Mouse (Mus musculus) limb, embryonic 11.5 days (tissue): ENCODE data around the gene 1700122O11Rik. TPM values are rescaled to one million over a fixed set of nuclear protein-coding genes. Genes with fewer than 3 reads are reported as not detected.

Experiments
- ATAC-seq: fragments of 200-750 bp; cut with Nextera tagmentation; 2 replicates; pipeline ENCODE4 v1.8.0; 2017; ENCODE audit warnings: low read depth; ENCODE audit not compliant: insufficient number of reproducible peaks, low FRiP score, low TSS enrichment
- DNase-seq: peaks from one replicate; pipeline ENCODE4 v3.0.0-alpha.2; 2015; ENCODE audit warnings: low spot score
- H3K27ac ChIP-seq: fragments of 300-500 bp; sonication (generic); replicated peaks from 2 replicates; pipeline ENCODE4 v1.5.1; 2014; ENCODE audit warnings: low read depth, mild to moderate bottlenecking, low read length
- H3K27me3 ChIP-seq: fragments of 300-500 bp; sonication (generic); 2 replicates; pipeline ENCODE4 v1.6.1; 2014; ENCODE audit warnings: mild to moderate bottlenecking, low read length, mixed read lengths; ENCODE audit not compliant: control insufficient read depth, insufficient read depth
- H3K36me3 ChIP-seq: fragments of 300-500 bp; sonication (generic); 2 replicates; pipeline ENCODE4 v1.6.1; 2014; ENCODE audit warnings: mild to moderate bottlenecking, low read length, moderate library complexity, mixed read lengths; ENCODE audit not compliant: control insufficient read depth, insufficient read depth
- H3K4me1 ChIP-seq: fragments of 300-500 bp; sonication (generic); 2 replicates; pipeline ENCODE4 v1.6.1; 2014; ENCODE audit warnings: low read length, mixed read lengths; ENCODE audit not compliant: control insufficient read depth, insufficient read depth
- H3K4me2 ChIP-seq: fragments of 300-500 bp; sonication (generic); 2 replicates; pipeline ENCODE4 v1.6.1; 2014; ENCODE audit warnings: low read depth, mild to moderate bottlenecking, moderate library complexity; ENCODE audit not compliant: severe bottlenecking
- H3K4me3 ChIP-seq: fragments of 300-500 bp; sonication (generic); 2 replicates; pipeline ENCODE4 v1.5.1; 2014; ENCODE audit warnings: low read depth, low read length
- H3K9ac ChIP-seq: fragments of 300-500 bp; sonication (generic); 2 replicates; pipeline ENCODE4 v1.6.1; 2014; ENCODE audit warnings: mild to moderate bottlenecking, low read length
- H3K9me3 ChIP-seq: fragments of 300-500 bp; sonication (generic); 2 replicates; pipeline ENCODE4 v1.6.1; 2016; ENCODE audit warnings: low read length; ENCODE audit not compliant: control insufficient read depth
- WGBS: fragments of 180-500 bp; shearing (Covaris S2); extraction: QIAGEN DNeasy Blood & Tissue Kit; methylation state at CpG from one replicate; pipeline ENCODE4 v1.1.7; 2014; 5-methylcytosine and 5-hydroxymethylcytosine counted together
- polyA plus RNA-seq: library from polyadenylated mRNA; unstranded; fragments of >200 nt; fragmentation: Nextera tagmentation; extraction: Ambion mirVana; gene quantifications from 2 replicates; pipeline ENCODE4 v1.2.1, GENCODE M21; 2014

Gene 1700122O11Rik
- polyA plus RNA-seq, 1 experiment from 2014 or later = not detected

DNA sequence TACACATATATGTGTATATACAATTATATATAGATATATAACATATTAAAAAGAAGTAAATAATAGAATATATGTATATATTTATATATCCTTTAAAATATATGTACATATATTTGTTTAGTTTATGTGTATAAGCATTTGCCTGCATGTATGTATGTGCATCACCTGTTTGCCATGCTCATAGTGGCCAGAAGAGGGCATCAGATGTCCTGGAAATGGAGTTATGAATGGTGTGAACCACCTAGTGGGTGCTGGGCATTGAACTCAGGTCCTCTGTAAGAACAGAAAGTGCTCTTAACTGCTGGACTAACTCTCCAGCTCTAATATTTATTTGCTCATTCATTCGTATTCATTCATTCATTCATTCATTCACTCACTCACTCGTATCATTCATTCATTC lies 15.6 kb upstream of the 1700122O11Rik start:
- no peak overlapping the region for H3K4me3 ChIP-seq
- ATAC-seq (no peak), DNase-seq (no peak)
- H3K4me2 ChIP-seq = no peak overlapping the region
- WGBS = 70% methylated on average over 2 of the region's 2 CpGs
- no peaks in the 10 kb centered on the region for H3K9me3 ChIP-seq
- H3K36me3 ChIP-seq = no peaks in the 10 kb centered on the region
- H3K27me3 ChIP-seq = peaks cover 23% of the 10 kb centered on the region
- no peak overlapping the region for H3K9ac ChIP-seq
- no peak overlapping the region for H3K27ac ChIP-seq
- peaks cover 12% of the 10 kb centered on the region for H3K4me1 ChIP-seq

DNA sequence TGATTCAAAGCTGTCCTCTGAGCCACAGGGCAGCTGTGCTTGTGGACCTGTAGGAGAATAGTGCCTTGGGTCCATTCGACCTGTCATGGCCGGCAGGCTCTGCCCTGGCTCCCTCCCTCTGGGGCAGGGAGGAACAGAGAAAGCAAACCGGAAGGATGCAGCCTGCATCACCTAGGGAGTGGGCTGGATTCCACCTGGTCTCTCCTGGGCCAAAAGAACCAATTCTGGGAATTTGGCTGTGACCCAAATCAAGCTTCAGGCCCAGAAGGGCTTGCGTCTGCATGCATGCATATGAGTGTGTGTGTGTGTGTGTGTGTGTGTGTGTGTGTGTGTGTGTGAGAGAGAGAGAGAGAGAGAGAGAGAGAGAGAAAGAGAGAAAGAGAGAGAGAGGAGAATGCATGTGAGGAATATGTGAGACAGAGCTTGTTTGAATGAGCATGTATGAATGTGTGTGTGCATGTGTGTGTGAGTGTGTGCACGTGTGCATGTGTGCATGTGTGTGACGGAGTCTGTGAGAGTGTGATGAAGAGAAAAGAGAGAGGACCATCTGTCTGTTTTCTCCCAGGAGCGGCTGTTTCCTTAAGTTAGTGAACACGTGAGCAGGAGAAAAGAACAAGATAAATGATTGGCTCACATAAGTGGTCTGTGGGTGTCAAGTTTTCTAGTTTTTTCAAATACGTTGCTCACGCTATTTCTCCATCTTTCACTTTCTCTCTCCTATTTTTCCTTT lies 14.4 kb upstream of the 1700122O11Rik start:
- 71% methylated on average over 10 of the region's 10 CpGs for WGBS
- DNase-seq (no peak), ATAC-seq (no peak)
- Histone ChIP-seq H3K4me2 (no peak overlapping the region), H3K4me1 (peaks cover 6% of the 10 kb centered on the region), H3K9me3 (no peaks in the 10 kb centered on the region), H3K27ac (no peak overlapping the region), H3K36me3 (no peaks in the 10 kb centered on the region), H3K4me3 (no peak overlapping the region), H3K27me3 (peaks cover 18% of the 10 kb centered on the region), H3K9ac (no peak overlapping the region)

DNA sequence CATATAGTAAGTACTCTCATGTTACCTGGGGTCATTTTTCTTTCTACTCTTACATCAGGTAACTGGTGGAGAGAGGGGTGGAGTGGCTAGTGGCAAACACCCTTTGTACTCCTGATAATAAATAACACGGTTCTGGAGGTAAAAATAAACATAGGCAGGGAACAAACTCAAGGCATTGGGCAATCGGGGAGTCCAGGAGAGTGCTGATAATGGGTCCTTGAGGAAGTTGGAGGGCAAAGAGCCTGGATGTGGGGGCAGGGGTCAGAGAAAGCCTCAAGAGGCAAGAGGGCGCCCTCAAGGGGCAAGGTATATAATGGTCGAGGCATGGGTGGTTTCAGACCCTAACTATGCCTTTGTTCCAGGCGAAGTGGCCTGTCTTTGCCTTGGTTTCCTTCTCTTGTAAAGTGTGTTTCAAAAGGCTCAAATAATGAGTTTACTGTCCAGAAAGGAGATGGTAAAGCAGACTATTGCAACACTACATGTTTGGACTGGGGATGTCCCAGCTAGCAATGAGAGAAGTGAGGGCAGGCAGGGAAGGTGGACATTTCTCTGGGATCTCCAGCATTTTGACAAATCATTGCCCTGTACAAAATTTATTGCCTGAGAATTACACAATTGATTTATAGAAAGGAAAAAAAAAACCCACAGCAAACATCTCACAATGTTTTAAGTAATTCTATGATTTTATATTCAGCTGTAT lies 13.7 kb upstream of the 1700122O11Rik start:
- no peak for DNase-seq
- Histone ChIP-seq H3K4me2 (no peak overlapping the region), H3K27me3 (peaks cover 15% of the 10 kb centered on the region), H3K9me3 (no peaks in the 10 kb centered on the region), H3K9ac (no peak overlapping the region), H3K4me3 (no peak overlapping the region), H3K27ac (no peak overlapping the region), H3K4me1 (no peaks in the 10 kb centered on the region), H3K36me3 (no peaks in the 10 kb centered on the region)
- ATAC-seq = no peak
- WGBS = 68% methylated on average over 5 of the region's 5 CpGs

DNA sequence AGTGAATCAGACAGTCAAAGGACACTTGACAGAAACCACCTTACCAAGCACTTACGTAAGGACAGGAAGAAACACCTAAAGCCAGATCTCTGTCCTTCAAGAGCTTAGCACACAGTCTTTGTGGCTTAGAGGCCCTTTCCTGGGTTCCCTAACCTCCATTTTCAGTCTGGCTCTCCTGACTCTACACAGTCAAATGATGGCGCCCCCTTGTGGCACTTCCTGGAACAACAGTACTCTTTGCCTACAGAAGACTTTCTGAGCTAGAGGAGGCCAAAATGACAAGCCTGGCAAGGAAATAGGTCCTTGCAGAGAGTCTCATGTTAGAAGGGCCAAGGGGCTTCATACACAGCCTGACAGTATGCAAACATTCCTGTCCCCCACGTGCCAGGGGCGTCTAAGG lies 7.5 kb upstream of the 1700122O11Rik start:
- DNase-seq = peak; percentile 87
- no peak overlapping the region for H3K27ac ChIP-seq
- H3K4me1 ChIP-seq = peaks cover 6% of the 10 kb centered on the region
- no peak overlapping the region for H3K4me3 ChIP-seq
- H3K36me3 ChIP-seq = no peaks in the 10 kb centered on the region
- H3K4me2 ChIP-seq = no peak overlapping the region
- H3K9ac ChIP-seq = no peak overlapping the region
- ATAC-seq = no peak
- 0 out of 2 replicates have a peak, but pooled peaks cover 2% of the 10 kb centered on the region for H3K27me3 ChIP-seq
- WGBS = 28% methylated on average over 4 of the region's 4 CpGs
- H3K9me3 ChIP-seq = no peaks in the 10 kb centered on the region

DNA sequence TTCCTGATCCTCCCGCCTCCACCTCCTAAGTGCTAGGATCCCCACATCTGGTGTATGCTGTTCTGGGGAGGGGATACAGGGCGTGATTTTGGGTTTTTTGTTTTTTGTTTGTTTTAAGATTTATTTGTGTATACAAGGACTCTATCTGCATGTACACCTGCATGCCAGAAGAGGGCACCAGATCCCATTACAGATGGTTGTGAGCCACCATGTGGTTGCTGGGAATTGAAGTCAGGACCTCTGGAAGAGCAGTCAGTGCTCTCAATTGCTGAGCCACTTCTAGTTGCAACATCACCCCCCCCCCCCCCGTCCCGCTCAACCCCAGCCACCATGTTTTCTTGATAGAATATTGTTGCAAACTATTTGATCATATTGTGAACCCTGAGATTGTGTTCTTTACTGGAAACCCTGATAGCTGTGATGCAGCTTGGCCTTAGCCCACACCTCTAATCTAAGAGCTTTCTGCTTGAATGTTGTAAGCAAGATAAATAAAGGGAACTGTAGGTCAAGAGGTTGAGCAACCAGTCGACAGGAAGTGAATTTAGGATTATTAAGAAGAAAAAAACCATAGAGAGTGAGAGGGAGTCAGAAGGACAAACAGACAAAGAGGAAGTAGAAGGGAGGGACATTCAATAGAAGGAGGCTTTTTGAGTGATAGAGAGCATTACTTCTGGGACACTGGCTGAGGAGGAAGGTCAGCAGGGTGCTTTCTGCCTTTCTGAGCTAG lies 5.2 kb upstream of the 1700122O11Rik start:
- ATAC-seq (no peak), DNase-seq (no peak)
- H3K27me3 ChIP-seq = no peaks in the 10 kb centered on the region
- no peaks in the 10 kb centered on the region for H3K36me3 ChIP-seq
- H3K9me3 ChIP-seq = no peaks in the 10 kb centered on the region
- no peak overlapping the region for H3K9ac ChIP-seq
- peaks cover 14% of the 10 kb centered on the region for H3K4me1 ChIP-seq
- no peak overlapping the region for H3K4me2 ChIP-seq
- WGBS = 85% methylated on average over 5 of the region's 5 CpGs
- H3K27ac ChIP-seq = no peak overlapping the region
- H3K4me3 ChIP-seq = no peak overlapping the region

DNA sequence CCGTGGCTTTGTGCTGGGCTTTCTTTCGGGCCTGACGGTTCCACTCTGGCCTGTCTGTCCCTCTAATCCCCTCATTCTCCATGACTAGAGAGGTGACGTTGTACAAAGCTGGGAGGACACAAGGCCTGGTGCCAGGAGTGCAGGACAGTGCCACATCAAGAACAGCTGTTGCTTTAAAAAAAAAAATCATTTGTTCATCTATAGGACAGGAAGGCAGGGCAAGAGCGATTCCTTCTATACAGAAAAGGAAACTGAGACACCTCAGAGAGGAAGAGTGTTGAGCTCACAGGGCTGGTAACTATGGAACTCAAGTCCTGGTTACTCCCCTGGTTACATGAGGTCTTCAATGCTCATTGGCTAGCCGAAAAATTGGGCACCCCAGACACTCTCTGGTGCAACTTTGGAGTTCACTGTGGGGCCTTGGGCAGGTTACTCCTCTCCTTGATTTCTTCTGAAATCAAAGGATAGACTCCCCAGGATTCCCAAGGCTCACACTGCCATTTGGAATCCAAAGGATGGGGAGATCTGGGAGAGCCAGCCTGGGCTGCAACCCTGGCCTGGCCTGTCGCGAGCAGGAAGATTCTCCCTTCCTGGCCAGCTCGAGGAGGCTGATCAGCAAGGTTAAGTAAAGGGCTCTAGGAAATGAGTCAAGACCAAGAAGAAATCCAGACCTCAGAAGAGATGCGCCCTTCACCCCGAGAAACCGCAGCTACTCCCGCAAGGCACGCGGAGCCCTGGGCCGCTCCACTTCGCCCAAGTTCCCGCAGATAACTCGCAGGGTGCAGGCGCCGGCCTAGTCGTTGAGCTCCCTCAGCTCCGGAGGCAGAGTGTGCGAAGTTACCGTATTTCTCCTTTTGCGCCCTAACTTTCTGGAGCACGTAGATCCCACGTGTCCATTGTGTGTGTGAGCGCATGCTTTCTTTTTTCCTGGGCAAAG lies 3.5 kb upstream of the 1700122O11Rik start:
- H3K27me3 ChIP-seq = peaks cover 5% of the 10 kb centered on the region
- H3K4me1 ChIP-seq = peaks cover 14% of the 10 kb centered on the region
- WGBS = 4% methylated on average over 29 of the region's 29 CpGs
- H3K4me2 ChIP-seq = peak overlapping the region; percentile 21; the same call in 1 of the 2 replicates
- H3K27ac ChIP-seq = peak overlapping the region; percentile 60
- DNase-seq (peak; percentile 79), ATAC-seq (peak; percentile 60; the same call in 1 of the 2 replicates)
- H3K4me3 ChIP-seq = no peak overlapping the region
- no peaks in the 10 kb centered on the region for H3K9me3 ChIP-seq
- H3K36me3 ChIP-seq = no peaks in the 10 kb centered on the region
- no peak overlapping the region for H3K9ac ChIP-seq

DNA sequence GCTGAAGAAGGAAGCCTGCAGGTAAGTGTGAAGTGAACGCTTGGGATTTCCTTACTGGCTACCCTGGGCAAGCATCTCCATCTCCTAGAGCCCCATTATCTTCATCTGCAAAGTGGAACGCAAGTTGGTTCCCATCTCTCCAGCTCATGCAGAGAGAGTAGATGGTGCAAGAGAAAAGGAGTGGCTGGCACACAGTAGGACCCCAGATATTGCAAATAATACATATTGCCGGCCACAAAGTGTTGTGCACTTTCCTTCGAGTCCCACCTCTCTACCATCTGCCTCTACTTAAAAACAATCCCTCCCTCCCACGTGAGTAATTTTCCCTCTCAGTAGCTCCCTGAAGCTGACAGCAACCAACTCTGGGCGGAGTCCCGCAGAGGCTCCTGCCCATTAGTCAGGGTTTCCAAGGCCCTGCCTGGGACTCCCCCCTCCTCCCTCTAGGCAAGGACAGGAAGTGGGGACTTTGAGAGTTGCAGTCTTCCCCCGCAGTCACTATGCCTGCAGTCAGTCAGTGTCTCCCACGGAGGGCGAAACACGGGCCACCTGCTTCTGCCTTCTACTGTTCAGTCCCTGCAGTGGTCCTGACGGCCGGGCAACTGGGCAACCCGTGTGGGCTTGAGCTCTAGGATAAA lies 1.3 kb upstream of the 1700122O11Rik start:
- H3K36me3 ChIP-seq = no peaks in the 10 kb centered on the region
- no peaks in the 10 kb centered on the region for H3K9me3 ChIP-seq
- no peak overlapping the region for H3K4me3 ChIP-seq
- peak; percentile 76 for DNase-seq
- peak; percentile 73 for ATAC-seq
- H3K9ac ChIP-seq = no peak overlapping the region
- peaks cover 13% of the 10 kb centered on the region for H3K27me3 ChIP-seq
- peaks cover 14% of the 10 kb centered on the region for H3K4me1 ChIP-seq
- H3K27ac ChIP-seq = no peak overlapping the region; the same call in 1 of the 2 replicates
- peak overlapping the region; percentile 20; the same call in 1 of the 2 replicates for H3K4me2 ChIP-seq
- WGBS = 8% methylated on average over 14 of the region's 14 CpGs
